Mouse (Mus musculus): Measurements from ENCODE around the gene Eloa. TPM values are rescaled to one million over a fixed set of nuclear protein-coding genes. Genes with fewer than 3 reads are reported as not detected.
A peak's percentile ranks its signal among the peaks of the same experiment; 100 is the strongest.

Gene Eloa
- polyA plus RNA-seq, 1 experiment: 17.2 TPM

DNA sequence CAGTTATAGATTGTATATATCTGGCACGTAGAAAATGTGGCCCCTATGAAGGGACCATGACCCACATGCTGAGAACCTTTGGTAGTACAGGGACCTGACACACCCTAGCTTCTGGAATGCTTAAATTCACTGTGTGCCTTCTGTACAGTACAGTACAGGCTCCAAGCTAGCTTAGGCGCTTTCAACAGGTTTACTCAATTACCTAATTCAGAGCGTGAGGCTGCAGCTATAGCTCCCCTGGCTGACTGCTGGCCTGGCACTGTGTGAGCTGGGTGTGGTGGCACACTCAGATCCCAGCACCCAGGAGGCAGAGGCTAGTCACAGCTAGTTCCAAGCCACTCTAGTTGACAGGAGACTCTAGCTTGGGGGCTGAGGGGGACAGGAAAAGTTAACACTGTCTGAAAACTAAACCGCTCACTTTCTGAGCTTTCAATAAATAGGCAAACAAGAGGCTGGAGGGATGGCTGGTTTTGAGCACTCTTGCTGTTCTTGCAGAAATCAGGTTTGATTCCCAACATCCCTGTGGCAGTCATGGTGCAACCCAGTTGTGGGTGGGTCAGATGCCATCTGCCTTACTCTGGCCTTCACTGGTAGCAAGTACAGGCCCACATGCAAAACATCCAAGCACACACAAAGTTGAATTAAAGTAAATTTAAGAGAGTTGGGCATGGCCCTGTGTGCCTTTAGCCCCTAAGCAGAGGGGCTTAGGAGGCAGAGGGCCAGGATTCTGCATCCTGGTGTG is 26.9 kb upstream of the Eloa start:
- TF ChIP-seq MAX (IDR thresholded peaks at IDR 0.05; ENCODE audit: low read depth) (no peak), POLR2A (IDR thresholded peaks at IDR 0.05; ENCODE audit: insufficient read length, low read depth) (peak; percentile 49), POLR2AphosphoS2 (IDR thresholded peaks at IDR 0.05; ENCODE audit: insufficient read length, low read depth) (peak; percentile 78)
- peaks cover 41% of the 10 kb centered on the region for H3K36me3 ChIP-seq (ENCODE audit: control insufficient read depth, insufficient read depth)

DNA sequence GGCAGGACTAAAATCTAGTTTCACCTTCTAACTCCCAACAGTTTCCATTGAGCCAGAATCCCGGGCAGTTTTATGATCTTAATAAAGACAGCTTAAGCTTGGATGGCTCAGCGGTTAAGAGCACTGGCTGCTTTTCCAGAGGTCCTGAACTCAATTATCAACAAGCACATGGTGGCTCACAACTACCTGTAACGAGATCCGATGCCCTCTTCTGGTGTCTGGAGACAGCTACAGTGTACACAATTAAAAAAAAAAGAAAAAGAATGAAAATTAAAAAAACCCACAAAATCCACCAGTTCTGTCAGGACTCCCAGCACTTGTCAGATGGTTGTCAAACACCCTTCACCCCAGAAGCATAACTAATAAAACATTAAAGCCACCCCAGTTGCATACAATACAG is 26.1 kb upstream of the Eloa start:
- H3K4me2 ChIP-seq (ENCODE audit: low read depth): no peak overlapping the region
- TF ChIP-seq REST (IDR thresholded peaks at IDR 0.05; ENCODE audit: insufficient read depth, insufficient read length) (no peak), CEBPB (IDR thresholded peaks at IDR 0.05; ENCODE audit: insufficient read depth, poor library complexity, severe bottlenecking) (no peak), E2F4 (IDR thresholded peaks at IDR 0.05; ENCODE audit: insufficient read depth) (no peak), POLR2A (IDR thresholded peaks at IDR 0.05; ENCODE audit: insufficient read length, low read depth) (no peak), MAX (IDR thresholded peaks at IDR 0.05; ENCODE audit: low read depth) (no peak)
- peaks cover 41% of the 10 kb centered on the region for H3K36me3 ChIP-seq (ENCODE audit: control insufficient read depth, insufficient read depth)
- no peak overlapping the region for H3K4me3 ChIP-seq
- H3K79me2 ChIP-seq (ENCODE audit: control insufficient read depth, insufficient read depth): peaks cover 39% of the 10 kb centered on the region
- H3K27me3 ChIP-seq (ENCODE audit: control insufficient read depth, insufficient read depth, insufficient read length): no peaks in the 10 kb centered on the region
- H3ac ChIP-seq (ENCODE audit: control insufficient read depth, insufficient read length): no peak overlapping the region

More for the DNA sequence above, 26.9 kb upstream of the Eloa start:
- H3ac ChIP-seq (ENCODE audit: control insufficient read depth, insufficient read length): no peak overlapping the region
- no peak overlapping the region for H3K4me2 ChIP-seq (ENCODE audit: low read depth)
- H3K4me3 ChIP-seq: no peak overlapping the region
- no peaks in the 10 kb centered on the region for H3K27me3 ChIP-seq (ENCODE audit: control insufficient read depth, insufficient read depth, insufficient read length)
- H3K79me2 ChIP-seq (ENCODE audit: control insufficient read depth, insufficient read depth): peaks cover 44% of the 10 kb centered on the region

- Histone ChIP-seq H3K4me2 (ENCODE audit: low read depth) (no peak overlapping the region), H3ac (ENCODE audit: control insufficient read depth, insufficient read length) (no peak overlapping the region), H3K27me3 (ENCODE audit: control insufficient read depth, insufficient read depth, insufficient read length) (no peaks in the 10 kb centered on the region), H3K79me2 (ENCODE audit: control insufficient read depth, insufficient read depth) (peaks cover 32% of the 10 kb centered on the region), H3K36me3 (ENCODE audit: control insufficient read depth, insufficient read depth) (peaks cover 36% of the 10 kb centered on the region), H3K4me3 (no peak overlapping the region)
- no peak for TF ChIP-seq USF1 (IDR thresholded peaks at IDR 0.05; ENCODE audit: low read depth)
- TF ChIP-seq POLR2AphosphoS2 (IDR thresholded peaks at IDR 0.05; ENCODE audit: insufficient read length, low read depth): peak; percentile 71
These were observed 25.3 kb upstream of the Eloa start for GRCm38 (mm10) chr4:136046888-136047287.

GRCm38 (mm10) chr4:136045091-136045490 is 23.5 kb upstream of the Eloa start:
- Histone ChIP-seq H3K27me3 (ENCODE audit: control insufficient read depth, insufficient read depth, insufficient read length) (no peaks in the 10 kb centered on the region), H3ac (ENCODE audit: control insufficient read depth, insufficient read length) (no peak overlapping the region), H3K79me2 (ENCODE audit: control insufficient read depth, insufficient read depth) (peaks cover 14% of the 10 kb centered on the region), H3K4me2 (ENCODE audit: low read depth) (no peak overlapping the region), H3K36me3 (ENCODE audit: control insufficient read depth, insufficient read depth) (peaks cover 18% of the 10 kb centered on the region), H3K4me3 (no peak overlapping the region)
- no peak for TF ChIP-seq E2F4 (IDR thresholded peaks at IDR 0.05; ENCODE audit: insufficient read depth)
- TF ChIP-seq CEBPB (IDR thresholded peaks at IDR 0.05; ENCODE audit: insufficient read depth, poor library complexity, severe bottlenecking): no peak
- TF ChIP-seq SRF (IDR thresholded peaks at IDR 0.05; ENCODE audit: control insufficient read depth, insufficient read length, low read depth): no peak
- no peak for TF ChIP-seq TCF3 (IDR thresholded peaks at IDR 0.05; ENCODE audit: insufficient read length, low read depth)
- no peak for TF ChIP-seq MYOG (IDR thresholded peaks at IDR 0.05; ENCODE audit: control insufficient read depth in 1 of 3, insufficient read depth in 1 of 3, insufficient read length in 2 of 3, low read depth in 2 of 3)
- TF ChIP-seq MYOD1 (IDR thresholded peaks at IDR 0.05; ENCODE audit: control insufficient read depth in 1 of 3, insufficient read length in 2 of 3, low read depth in 2 of 3): no peak
- no peak for TF ChIP-seq USF1 (IDR thresholded peaks at IDR 0.05; ENCODE audit: low read depth)
- TF ChIP-seq POLR2A (IDR thresholded peaks at IDR 0.05; ENCODE audit: insufficient read length, low read depth): no peak
- no peak for TF ChIP-seq POLR2AphosphoS2 (IDR thresholded peaks at IDR 0.05; ENCODE audit: insufficient read length, low read depth)
- no peak for TF ChIP-seq MAX (IDR thresholded peaks at IDR 0.05; ENCODE audit: low read depth)
- no peak for TF ChIP-seq REST (IDR thresholded peaks at IDR 0.05; ENCODE audit: insufficient read depth, insufficient read length)
- no peak for TF ChIP-seq TCF12 (IDR thresholded peaks at IDR 0.05; ENCODE audit: insufficient read depth, poor library complexity, severe bottlenecking)

- H3K36me3 ChIP-seq (ENCODE audit: control insufficient read depth, insufficient read depth): peaks cover 6% of the 10 kb centered on the region
- H3K79me2 ChIP-seq (ENCODE audit: control insufficient read depth, insufficient read depth): peaks cover 2% of the 10 kb centered on the region
- no peak overlapping the region for H3ac ChIP-seq (ENCODE audit: control insufficient read depth, insufficient read length)
- no peaks in the 10 kb centered on the region for H3K27me3 ChIP-seq (ENCODE audit: control insufficient read depth, insufficient read depth, insufficient read length)
- no peak overlapping the region for H3K4me3 ChIP-seq
- TF ChIP-seq MYOD1 (IDR thresholded peaks at IDR 0.05; ENCODE audit: control insufficient read depth in 1 of 3, insufficient read length in 2 of 3, low read depth in 2 of 3) (peak in 2 of 3 experiments; percentile 16 to 55), POLR2AphosphoS2 (IDR thresholded peaks at IDR 0.05; ENCODE audit: insufficient read length, low read depth) (no peak)
- H3K4me2 ChIP-seq (ENCODE audit: low read depth): no peak overlapping the region
These were observed 22.3 kb upstream of the Eloa start for GRCm38 (mm10) chr4:136043784-136044400.
